Mouse (Mus musculus) CD8-positive naive resting alpha-beta T cell, adult 57 days (primary cell): ENCODE measurements around the gene Brca2. TPM values are rescaled to one million over a fixed set of nuclear protein-coding genes. Genes with fewer than 3 reads are reported as not detected.

ENCODE experiments used
- total RNA-seq: library from RNA; stranded (reverse); gene quantifications from one replicate; pipeline ENCODE4 v1.2.4, GENCODE M21; 2023

The Brca2 gene
- 7.4 TPM for total RNA-seq

GRCm38 (mm10) chr5:150521937-150522866, at the start of gene Brca2:
Brca2 (plus strand) TSS chr5:150522630.

GRCm38 (mm10) chr5:150518064-150518463, 4.4 kb upstream of the Brca2 start, which contains the start of gene Zar1l:
Zar1l (minus strand) TSS chr5:150518164.

DNA sequence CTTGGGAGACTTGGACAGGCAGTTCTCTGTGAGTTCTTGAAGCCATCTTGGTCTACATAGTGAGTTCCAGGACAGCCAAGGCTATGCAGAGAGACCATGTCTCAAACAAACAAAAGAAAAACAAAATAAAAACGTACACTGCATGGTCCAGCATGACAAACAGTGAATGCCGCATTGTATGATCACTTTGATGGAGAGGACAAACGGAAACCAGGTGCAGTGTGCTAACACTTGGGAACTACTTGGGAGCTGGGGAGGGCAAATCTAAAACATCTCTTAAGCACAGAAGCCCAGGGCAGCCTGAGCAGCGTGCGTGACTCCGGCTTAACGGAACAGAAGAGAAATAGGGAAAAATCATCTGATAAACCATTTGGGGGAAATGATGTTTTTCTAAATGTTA, 74.7 kb downstream of the Brca2 start, which contains the start of gene N4bp2l1:
Gene N4bp2l1, minus strand, starts transcription at position 101 of the 400 bp plus-strand sequence.

Other genes starting within 250 kb of the Brca2 start
- gene Zar1l, start 4.5 kb upstream of the Brca2 start, total RNA-seq = not detected
- 76.2 TPM for gene N4bp2l1, start 74.6 kb downstream of the Brca2 start, total RNA-seq
- 148 TPM for gene N4bp2l2, start 143.6 kb downstream of the Brca2 start, total RNA-seq
- 52.5 TPM for gene Pds5b, start 151.1 kb downstream of the Brca2 start, total RNA-seq